Mouse (Mus musculus) gastrocnemius, postnatal 36 days (tissue): Measurements from ENCODE around the gene Srrm4. TPM values are rescaled to one million over a fixed set of nuclear protein-coding genes. Genes with fewer than 3 reads are reported as not detected.

Source experiments
- DNase-seq, 2 experiments: peaks; one replicate each; pipeline ENCODE4 v3.0.0; 2022
- intact Hi-C: fragments of 180-260 bp; cut with DNase I; formaldehyde crosslinking; loops from one replicate; pipeline ENCODE4 v1.15.1; 2025
- total RNA-seq, 2 experiments: library from RNA; stranded (reverse); gene quantifications; 2 replicates each; pipeline ENCODE4 v1.2.3; 2021

The Srrm4 gene
- total RNA-seq, 2 experiments from 2014 or later: 0.10 to 0.18 TPM

DNA sequence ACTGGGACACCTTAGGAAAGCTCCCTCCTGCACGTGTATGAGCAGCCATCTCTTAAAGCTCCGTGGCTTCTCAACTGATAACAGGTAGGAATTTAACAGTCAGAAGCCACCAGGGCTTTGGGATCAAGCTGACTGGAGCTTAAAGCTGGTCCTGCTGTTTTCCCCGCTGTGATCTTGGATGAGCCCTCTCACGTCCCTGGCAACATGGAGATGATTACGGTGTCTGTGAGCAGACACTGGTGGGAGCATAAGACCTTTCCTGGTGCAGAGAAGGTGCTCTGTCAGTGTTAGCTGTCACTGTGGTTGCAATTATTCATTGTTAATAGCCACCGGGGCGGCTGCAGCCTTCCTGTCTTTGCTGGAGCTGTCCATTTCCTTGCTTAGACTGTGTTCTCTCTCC lies 97.2 kb downstream of the Srrm4 start:
- intact Hi-C loops: no loop called here

GRCm38 (mm10) chr5:116492726-116493125 lies 98.9 kb downstream of the Srrm4 start:
- intact Hi-C loops: no loop called here
- DNase-seq: no peak

More for the DNA sequence above, 97.2 kb downstream of the Srrm4 start:
- no peak for DNase-seq

DNA sequence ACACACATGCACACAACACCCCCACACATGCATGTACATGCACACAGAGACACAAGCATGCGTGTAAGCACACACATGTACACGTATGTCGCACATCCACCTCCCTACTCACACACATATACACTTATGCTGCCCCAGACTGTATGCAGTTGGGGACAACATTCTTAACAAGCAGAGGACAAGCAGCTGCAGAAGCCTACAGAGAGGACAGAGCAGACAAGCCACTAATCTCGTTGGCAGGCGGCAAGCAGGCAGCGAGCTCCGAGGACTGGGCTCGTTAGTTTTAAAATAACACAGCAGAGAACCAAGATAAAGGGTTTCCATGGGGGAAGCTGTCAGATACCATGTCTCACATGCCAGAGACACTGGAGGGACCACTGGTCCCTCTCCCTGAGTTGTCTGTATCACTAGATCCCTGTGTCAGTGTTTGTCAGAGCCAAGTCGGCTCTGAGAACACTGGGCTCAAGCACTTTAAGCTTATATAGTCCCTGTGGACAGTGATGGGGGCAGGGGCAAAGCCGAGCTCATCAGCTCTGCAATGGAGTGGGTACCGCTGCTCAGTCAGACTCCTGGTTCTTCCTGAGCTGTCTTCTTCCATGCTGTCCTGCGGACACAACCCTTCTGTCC lies 99.7 kb downstream of the Srrm4 start:
- DNase-seq: no peak
- intact Hi-C loops: no loop called here

- intact Hi-C loops: no loop called here
- DNase-seq: no peak
Observed at GRCm38 (mm10) chr5:116490826-116491225, 100.8 kb downstream of the Srrm4 start.

DNA sequence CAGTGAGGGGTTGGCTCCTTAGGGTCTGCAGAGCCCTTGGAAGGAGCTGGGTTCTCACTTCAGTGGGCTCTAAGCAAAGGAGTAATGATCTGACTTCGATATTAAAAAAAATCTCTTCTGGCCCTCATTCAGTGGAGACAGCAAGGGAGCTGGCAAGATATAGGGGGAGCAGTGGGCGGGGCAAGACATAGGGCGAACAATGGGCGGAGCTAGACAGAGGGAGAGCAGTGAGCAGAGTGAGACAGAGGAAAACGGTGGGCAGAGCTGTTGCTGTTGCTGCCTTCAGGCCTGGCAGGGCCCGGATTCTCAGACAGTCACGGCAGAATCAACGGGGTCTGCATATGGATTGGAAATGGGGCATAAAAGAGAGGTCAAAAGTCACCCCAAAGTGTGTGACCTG lies 102.0 kb downstream of the Srrm4 start:
- intact Hi-C loops: no loop called here
- DNase-seq: no peak

DNA sequence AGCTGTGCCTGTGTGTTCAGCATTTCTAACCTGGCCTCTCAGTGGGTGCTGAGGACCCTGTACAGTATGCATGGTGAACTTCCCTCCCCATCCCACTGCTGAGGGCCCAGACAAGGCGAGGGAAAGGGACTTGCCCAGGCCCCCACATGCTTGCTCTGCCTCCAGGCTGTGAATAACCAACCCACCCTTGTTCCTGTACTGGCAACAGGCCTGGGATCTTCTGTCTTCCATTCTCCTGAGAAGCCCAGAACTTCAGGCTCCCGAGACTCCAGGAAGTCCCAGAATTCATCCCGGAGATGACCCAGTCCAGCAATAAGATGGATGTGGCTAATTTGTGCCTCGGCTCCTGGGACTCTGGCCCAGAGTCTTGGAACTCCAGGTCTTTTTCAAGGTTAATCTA lies 105.5 kb downstream of the Srrm4 start:
- intact Hi-C loops: no loop called here
- DNase-seq: no peak

GRCm38 (mm10) chr5:116485069-116485468 lies 106.5 kb downstream of the Srrm4 start:
- no peak for DNase-seq
- intact Hi-C loops: no loop called here

DNA sequence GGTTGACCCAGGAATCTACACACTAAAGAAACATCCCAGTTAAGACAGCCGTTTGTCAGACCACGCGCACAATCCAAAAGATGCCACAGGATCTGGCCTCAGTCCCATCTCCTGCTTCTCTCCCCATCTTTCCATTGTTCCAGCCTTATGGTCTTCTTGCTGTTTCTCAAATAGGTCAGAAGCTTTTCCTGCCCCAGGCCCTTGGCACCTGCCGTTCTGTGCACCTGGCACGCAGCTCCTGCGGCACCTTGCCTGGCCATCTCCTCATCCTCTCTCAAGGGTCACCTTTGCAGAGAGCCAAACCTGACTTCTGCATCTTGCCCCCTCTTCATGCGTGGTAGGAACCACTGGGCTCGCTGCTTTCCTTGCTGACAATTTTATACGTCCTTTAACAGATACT lies 107.4 kb downstream of the Srrm4 start:
- intact Hi-C loops: no loop called here
- DNase-seq: no peak

- no peak for DNase-seq
- intact Hi-C loops: loop anchor here (10.0 kb wide), 2 partner anchors 344 to 454 kb away; partner anchors contain the start of gene Prkab1
Observed at GRCm38 (mm10) chr5:116478607-116479371, 112.8 kb downstream of the Srrm4 start.

GRCm38 (mm10) chr5:116476006-116476405 lies 115.6 kb downstream of the Srrm4 start:
- intact Hi-C loops: loop anchor here (1.0 to 10.0 kb wide), 3 partner anchors 242 to 451 kb away; partner anchors contain the start of gene Prkab1
- no peak for DNase-seq

DNA sequence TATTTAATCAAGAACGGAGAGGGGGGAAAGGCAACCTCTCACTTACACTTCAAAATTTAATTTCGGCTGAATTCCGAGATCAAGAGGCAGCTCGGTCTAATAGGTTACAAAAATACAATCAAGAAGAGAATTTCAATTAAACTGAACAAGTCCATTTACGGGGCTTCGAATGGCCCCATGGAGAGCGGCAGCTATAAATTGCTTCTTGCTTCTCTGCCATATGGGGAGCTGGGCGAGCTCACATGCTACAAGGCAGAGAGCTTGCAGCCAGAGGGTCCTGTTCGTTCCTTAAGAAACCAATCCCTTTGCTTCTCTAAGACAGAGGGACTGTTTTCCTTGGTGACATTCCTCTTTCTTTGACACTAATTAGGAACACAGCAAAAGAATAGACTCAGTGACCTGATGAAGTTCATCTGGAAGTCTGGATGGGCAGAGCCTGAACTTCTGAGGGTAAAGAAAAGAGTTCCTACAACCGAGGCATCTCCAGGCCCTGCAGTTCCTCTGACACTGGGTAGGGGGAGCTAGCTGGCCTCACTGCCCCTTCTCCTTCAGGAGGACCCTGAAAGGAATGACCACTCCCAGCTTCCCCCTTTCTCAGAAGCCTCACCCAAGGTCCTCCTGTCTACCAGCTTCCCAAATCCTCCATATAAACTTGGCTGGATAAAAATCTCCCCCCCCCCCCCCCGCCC lies 130.1 kb downstream of the Srrm4 start:
- intact Hi-C loops: no loop called here
- no peak for DNase-seq

- no peak for DNase-seq
- intact Hi-C loops: no loop called here
Observed at GRCm38 (mm10) chr5:116459970-116460369, 131.6 kb downstream of the Srrm4 start.

- intact Hi-C loops: no loop called here
- DNase-seq: no peak
Observed at GRCm38 (mm10) chr5:116457791-116458190, 133.8 kb downstream of the Srrm4 start.

- intact Hi-C loops: no loop called here
- no peak for DNase-seq
Observed at GRCm38 (mm10) chr5:116456796-116457515, 134.7 kb downstream of the Srrm4 start.

DNA sequence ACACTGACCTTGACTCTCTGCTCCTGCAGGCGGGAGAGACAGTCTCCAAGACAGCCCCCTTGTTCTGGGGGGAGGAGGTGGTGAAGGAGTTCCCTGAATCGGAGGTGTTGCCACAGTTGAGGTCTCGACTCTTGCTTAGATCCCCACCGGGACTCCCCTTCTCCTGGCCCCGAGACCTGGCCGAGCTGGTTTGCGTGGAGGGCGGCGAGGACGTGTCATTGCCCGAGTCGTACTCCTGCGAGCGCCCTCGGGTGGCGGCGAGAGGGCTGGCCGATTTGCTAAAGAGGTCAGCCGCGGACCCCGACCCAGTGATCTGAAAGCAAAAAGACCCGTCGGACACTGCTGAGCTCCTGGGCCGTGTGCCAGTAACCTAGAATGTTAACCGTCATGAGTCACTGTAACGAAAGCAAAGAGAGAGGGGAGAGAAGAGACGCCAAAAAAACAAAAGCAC lies 138.2 kb downstream of the Srrm4 start:
- intact Hi-C loops: loop anchor here (1.0 kb wide), 1 partner anchor 67 kb away; no protein-coding TSS in a partner anchor
- peak; percentile 60 to 62 for DNase-seq

DNA sequence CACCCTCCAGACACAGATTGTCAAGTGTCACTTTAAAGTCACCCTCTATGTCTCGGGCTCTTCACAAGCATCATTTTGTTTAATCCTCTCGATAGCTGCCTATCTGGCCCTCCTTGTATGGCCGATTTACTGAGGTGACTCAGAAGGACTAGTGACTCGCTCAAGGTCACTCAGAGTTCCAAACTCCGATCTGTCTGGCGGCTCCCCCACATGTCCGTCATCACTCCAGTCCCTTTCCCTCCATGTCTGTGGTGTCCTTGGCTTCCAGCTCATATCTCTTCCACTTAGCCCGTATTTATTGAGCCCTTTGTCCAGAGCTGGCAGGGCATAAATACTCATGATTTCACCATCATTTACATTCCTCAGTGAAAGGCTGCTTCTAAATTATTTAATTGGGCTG lies 140.7 kb downstream of the Srrm4 start:
- intact Hi-C loops: no loop called here
- no peak for DNase-seq

DNA sequence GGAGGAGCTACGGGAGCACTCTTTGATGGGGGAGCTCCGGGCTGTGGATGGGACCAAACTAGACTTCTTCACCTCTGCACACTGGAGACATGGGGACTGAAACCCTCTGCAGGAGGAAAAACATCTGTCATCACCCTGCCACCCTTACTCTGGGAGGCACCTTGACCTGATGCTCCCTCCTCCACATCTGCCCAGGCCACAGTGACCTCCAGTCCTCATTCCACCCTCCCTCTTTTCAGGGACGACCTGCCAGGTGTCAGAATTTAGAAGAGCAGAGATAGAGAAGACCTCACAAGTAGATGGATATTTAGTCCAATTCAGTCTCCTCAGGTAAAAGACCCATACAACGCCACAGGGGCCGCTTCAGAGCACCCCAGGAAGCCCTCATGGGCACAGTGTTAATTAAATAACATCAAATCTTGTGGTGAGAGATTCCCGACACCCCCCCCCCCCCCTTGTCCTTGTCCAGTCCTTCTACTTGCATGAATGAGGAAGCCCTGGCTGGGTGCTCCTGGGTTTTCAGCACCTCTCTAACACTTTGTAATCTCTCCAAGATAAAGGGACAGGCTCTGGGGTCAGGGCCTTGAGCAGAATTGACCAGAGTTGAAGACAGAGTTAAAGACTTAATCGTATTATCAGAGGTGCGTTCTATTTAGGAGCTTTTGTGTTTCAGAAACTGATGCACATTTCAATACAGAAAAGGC lies 141.9 kb downstream of the Srrm4 start:
- intact Hi-C loops: loop anchor here (5.0 kb wide), 1 partner anchor 52 kb away; no protein-coding TSS in a partner anchor
- no peak for DNase-seq

DNA sequence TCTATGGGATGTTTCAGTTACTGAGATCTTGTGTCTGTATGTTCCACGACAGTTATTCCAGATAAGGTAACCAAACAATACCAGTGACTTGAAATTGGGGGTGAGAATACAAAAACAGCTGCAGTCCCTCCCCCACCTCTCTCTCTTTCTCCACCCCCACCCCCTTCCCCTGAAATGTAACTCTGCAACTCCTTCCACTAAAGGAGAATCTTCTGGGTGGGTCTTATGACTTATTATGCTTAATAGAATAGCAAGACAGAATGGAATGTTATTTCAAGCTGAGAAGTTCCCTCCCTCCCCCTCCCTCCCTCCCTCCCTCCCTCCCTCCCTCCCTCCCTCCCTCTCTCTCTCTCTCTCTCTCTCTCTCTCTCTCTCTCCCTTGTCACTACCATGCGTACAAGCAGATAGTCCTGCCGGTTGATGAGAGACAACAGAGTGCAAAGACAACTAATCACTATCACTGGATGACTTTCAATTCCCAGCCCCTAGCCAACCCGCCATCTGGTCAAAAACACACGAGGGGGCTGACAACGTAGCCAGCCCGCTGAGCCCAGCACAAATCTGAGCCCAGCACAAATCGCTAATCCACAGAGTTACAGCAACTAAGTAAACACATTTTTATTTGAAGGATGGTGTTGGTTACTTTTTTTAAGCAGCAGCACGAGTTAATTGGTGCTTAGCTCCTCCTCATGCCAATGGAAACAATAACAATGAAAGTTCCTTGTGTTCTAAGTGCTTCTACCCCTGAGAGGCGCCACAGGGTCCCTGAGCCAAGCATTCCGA lies 143.0 kb downstream of the Srrm4 start:
- intact Hi-C loops: loop anchor here (5.0 kb wide), 1 partner anchor 51 kb away; no protein-coding TSS in a partner anchor
- no peak for DNase-seq

GRCm38 (mm10) chr5:116447821-116448350 lies 143.7 kb downstream of the Srrm4 start:
- intact Hi-C loops: loop anchor here (5.0 kb wide), 1 partner anchor 51 kb away; no protein-coding TSS in a partner anchor
- no peak for DNase-seq
